Mouse (Mus musculus) stomach, postnatal 0 days (tissue): ENCODE results near the gene Ube4b. TPM values are rescaled to one million over a fixed set of nuclear protein-coding genes. Genes with fewer than 3 reads are reported as not detected.
A peak's percentile ranks its signal among the peaks of the same experiment; 100 is the strongest.

Source experiments
- ATAC-seq: fragments of 200-750 bp; cut with Nextera tagmentation; 2 replicates; pipeline ENCODE4 v1.8.0; 2017; ENCODE audit not compliant: low FRiP score, low TSS enrichment
- DNase-seq: peaks from one replicate; pipeline ENCODE4 v3.0.0-alpha.2; 2016; ENCODE audit warnings: low spot score
- H3K27ac ChIP-seq: fragments of 300-500 bp; sonication (generic); replicated peaks from 2 replicates; pipeline ENCODE4 v1.5.1; 2014; ENCODE audit warnings: mild to moderate bottlenecking, control low read depth
- H3K27me3 ChIP-seq: fragments of 300-500 bp; sonication (generic); 2 replicates; pipeline ENCODE4 v1.6.1; 2014; ENCODE audit warnings: low read length; ENCODE audit not compliant: control insufficient read depth, insufficient read depth
- H3K36me3 ChIP-seq: fragments of 300-500 bp; sonication (generic); 2 replicates; pipeline ENCODE4 v1.6.1; 2014; ENCODE audit warnings: low read length, mixed read lengths; ENCODE audit not compliant: control insufficient read depth, insufficient read depth
- H3K4me1 ChIP-seq: fragments of 300-500 bp; sonication (generic); replicated peaks from 2 replicates; pipeline ENCODE4 v1.6.1; 2014; ENCODE audit warnings: antibody characterized with exemption; ENCODE audit not compliant: control insufficient read depth, insufficient read depth
- H3K4me2 ChIP-seq: fragments of 300-500 bp; sonication (generic); replicated peaks from 2 replicates; pipeline ENCODE4 v1.6.1; 2014; ENCODE audit warnings: low read depth, mild to moderate bottlenecking, control low read depth, moderate library complexity
- H3K4me3 ChIP-seq: fragments of 300-500 bp; sonication (generic); 2 replicates; pipeline ENCODE4 v1.5.1; 2014; ENCODE audit warnings: low read depth, low read length, control low read depth
- H3K9ac ChIP-seq: fragments of 300-500 bp; sonication (generic); 2 replicates; pipeline ENCODE4 v1.6.1; 2014; ENCODE audit warnings: mild to moderate bottlenecking, low read length, control low read depth, mixed read lengths
- H3K9me3 ChIP-seq: fragments of 300-500 bp; sonication (generic); 2 replicates; pipeline ENCODE4 v1.6.1; 2016; ENCODE audit warnings: low read length; ENCODE audit not compliant: control insufficient read depth
- CTCF ChIP-seq: IDR thresholded peaks from 2 replicates; pipeline ENCODE4 v1.5.1; 2016; ENCODE audit warnings: antibody characterized with exemption, low read depth, mild to moderate bottlenecking, moderate library complexity
- EP300 ChIP-seq: optimal IDR thresholded peaks from 2 replicates; pipeline ENCODE3; 2016; ENCODE audit warnings: antibody characterized with exemption
- WGBS: fragments of 180-500 bp; shearing (Covaris S2); extraction: QIAGEN DNeasy Blood & Tissue Kit; methylation state at CpG from one replicate; pipeline ENCODE4 v1.1.7; 2014; 5-methylcytosine and 5-hydroxymethylcytosine counted together
- polyA plus RNA-seq: library from polyadenylated mRNA; unstranded; fragments of >200 nt; fragmentation: Nextera tagmentation; extraction: Ambion mirVana; gene quantifications from 2 replicates; pipeline ENCODE4 v1.2.1, GENCODE M21; 2015

The Ube4b gene
- polyA plus RNA-seq, 1 experiment from 2014 or later, result 14.4 TPM

DNA sequence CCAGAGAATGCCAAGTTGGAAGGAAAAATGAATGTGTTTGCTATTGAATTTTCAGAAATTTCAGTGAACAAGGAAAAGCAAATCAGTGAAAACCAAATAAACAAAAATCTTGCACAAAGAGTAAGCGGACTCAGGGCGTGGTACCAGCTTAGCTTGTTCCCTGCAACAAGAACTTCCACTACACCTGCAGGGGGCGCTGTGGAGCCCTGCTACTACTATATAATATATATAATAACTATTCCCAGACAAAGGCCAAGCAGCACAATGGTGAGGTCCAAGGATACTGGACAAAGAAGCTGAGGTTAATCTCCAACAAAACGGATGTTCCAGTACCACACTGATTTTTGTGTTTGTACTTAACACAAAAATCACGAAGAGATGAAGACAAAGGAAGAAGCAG lies 53.1 kb downstream of the Ube4b start:
- ATAC-seq (peak; percentile 53; the same call in 1 of the 2 replicates), DNase-seq (peak; percentile 67)
- H3K27me3 ChIP-seq, result no peaks in the 10 kb centered on the region
- no peak overlapping the region for H3K4me3 ChIP-seq
- H3K9ac ChIP-seq, result no peak overlapping the region
- TF ChIP-seq CTCF (peak; percentile 73), EP300 (no peak)
- H3K4me1 ChIP-seq, result no peaks in the 10 kb centered on the region
- H3K9me3 ChIP-seq, result no peaks in the 10 kb centered on the region
- no peak overlapping the region for H3K4me2 ChIP-seq
- no peak overlapping the region for H3K27ac ChIP-seq
- H3K36me3 ChIP-seq, result peaks cover 12% of the 10 kb centered on the region
- 55% methylated on average over 5 of the region's 5 CpGs for WGBS

DNA sequence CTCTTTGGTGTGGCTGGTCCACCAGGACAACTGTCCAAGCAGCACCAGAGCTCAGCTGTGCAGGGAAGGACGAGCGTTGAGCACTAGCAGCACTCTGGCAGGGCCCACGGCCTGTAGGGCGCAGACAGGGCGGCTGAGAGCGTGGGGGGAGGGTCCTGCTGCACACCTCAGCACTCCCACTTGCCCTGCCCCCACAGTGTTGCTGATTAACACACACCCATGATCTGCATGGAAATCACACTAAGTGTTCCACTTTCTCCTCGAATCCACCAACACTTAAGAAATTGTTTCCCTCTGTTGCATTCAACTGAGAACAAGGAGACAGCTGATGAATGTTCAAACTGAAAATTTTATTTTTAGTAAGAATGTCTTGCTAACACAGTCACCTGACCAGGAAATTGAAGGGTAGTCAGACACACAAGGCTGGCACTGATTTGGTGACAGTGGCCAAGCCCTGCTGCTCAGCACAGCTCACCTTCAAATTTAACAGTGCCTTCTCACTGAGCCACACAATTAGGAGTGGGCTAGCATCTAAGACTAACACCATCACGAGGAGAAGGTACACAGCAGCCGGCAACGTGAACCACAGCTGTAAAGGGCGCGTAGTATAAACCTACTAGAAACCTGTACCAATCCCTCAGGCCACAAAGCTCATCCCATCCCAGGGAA lies 60.7 kb downstream of the Ube4b start:
- DNase-seq (no peak), ATAC-seq (no peak)
- Histone ChIP-seq H3K27ac (no peak overlapping the region), H3K9me3 (no peaks in the 10 kb centered on the region), H3K9ac (no peak overlapping the region), H3K4me1 (no peaks in the 10 kb centered on the region), H3K36me3 (peaks cover 34% of the 10 kb centered on the region), H3K4me3 (no peak overlapping the region), H3K27me3 (no peaks in the 10 kb centered on the region), H3K4me2 (no peak overlapping the region)
- no peak for TF ChIP-seq CTCF
- WGBS, result 82% methylated on average over 12 of the region's 12 CpGs

DNA sequence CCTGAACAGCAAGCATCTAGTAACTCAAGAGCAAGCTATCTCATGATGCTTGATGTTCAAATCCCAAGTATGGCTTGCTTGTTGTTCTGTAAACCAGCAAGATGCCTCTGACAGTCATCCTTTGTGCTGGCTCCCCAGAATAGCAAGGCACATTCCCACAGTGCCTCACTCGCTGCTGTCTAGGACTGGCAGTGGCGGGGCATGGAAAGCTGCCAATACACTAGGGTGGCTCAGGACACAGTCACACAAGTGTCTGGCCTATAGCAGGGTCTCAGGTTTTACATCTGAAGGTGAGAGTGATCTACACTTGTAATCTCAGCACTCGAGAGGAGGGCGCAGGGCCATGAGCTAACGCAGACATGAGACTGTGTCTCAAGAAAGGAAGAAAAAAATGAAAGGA lies 61.7 kb downstream of the Ube4b start:
- Histone ChIP-seq H3K4me2 (no peak overlapping the region), H3K36me3 (peaks cover 37% of the 10 kb centered on the region), H3K27ac (no peak overlapping the region), H3K4me1 (no peaks in the 10 kb centered on the region), H3K4me3 (no peak overlapping the region), H3K9me3 (no peaks in the 10 kb centered on the region), H3K27me3 (no peaks in the 10 kb centered on the region), H3K9ac (no peak overlapping the region)
- TF ChIP-seq EP300, result no peak
- TF ChIP-seq CTCF, result no peak
- DNase-seq (no peak), ATAC-seq (no peak)
- 80% methylated on average over 5 of the region's 5 CpGs for WGBS

DNA sequence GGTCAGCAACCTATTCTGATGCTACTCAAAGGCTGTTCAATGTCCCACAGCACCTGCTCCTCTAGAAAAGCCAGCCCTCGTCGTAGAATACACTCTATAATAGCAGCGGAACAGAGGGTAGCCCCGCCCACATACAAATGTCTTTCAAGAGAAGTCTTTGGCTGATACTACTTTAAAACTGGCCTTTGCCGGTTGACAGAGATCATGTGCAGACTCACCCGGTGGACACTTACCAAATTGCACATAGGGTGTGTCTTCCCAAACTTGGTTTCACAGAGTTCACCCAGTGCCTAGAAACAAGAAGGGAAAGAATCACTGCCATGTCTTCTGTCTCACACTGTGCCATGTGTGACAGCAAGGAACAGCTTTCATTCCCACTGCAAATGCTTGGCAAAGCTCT lies 65.5 kb downstream of the Ube4b start:
- 63% methylated on average over 6 of the region's 6 CpGs for WGBS
- DNase-seq, result no peak
- Histone ChIP-seq H3K27me3 (no peaks in the 10 kb centered on the region), H3K9ac (no peak overlapping the region), H3K27ac (no peak overlapping the region), H3K4me3 (no peak overlapping the region), H3K9me3 (no peaks in the 10 kb centered on the region), H3K4me2 (no peak overlapping the region), H3K36me3 (peaks cover 41% of the 10 kb centered on the region), H3K4me1 (no peaks in the 10 kb centered on the region)
- TF ChIP-seq EP300 (no peak), CTCF (no peak)
- no peak for ATAC-seq

DNA sequence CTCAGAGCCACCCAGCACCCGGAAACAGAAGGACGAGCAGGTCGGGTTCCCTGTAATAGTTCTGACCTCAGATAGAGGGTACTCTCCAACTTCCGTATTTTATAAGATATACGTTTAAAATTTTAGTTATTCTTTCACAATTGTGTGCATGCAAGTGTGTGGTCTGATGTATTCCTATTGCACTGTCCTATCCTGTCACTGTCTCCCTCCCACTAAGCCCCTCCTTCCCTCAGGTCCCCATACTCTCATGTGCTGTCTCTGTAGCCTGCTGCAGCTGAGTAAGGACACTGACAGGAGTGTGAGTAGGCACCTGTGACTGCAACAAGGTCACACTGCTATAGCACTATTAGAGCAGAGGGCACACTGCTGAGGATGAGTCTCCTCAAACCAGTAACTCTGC lies 65.9 kb downstream of the Ube4b start:
- whole genome bisulfite sequencing, result 87% methylated on average over 5 of the region's 5 CpGs
- Histone ChIP-seq H3K27ac (no peak overlapping the region), H3K4me1 (no peaks in the 10 kb centered on the region), H3K36me3 (peaks cover 44% of the 10 kb centered on the region), H3K9me3 (no peaks in the 10 kb centered on the region), H3K4me2 (no peak overlapping the region), H3K9ac (no peak overlapping the region), H3K4me3 (no peak overlapping the region), H3K27me3 (no peaks in the 10 kb centered on the region)
- DNase-seq (no peak), ATAC-seq (no peak)
- TF ChIP-seq CTCF (no peak), EP300 (no peak)

DNA sequence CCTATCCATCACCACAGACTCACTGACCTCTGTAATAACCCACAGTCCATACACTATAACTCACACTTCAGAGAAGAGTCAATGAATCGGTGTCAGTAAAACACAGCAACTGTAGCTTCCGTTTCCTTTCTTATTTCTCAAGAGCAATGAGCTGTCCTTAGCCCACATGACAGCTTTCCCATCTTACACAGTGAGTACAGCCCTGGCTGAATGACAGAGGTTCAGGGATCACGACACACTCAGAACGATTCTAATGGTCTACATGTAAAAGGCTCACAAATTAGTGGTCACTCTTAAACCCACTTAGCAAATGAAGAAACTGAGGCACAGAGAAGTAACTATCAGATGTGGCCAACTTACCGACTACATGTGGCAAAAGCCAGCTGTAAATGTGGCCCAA lies 68.6 kb downstream of the Ube4b start:
- Histone ChIP-seq H3K36me3 (peaks cover 45% of the 10 kb centered on the region), H3K4me2 (no peak overlapping the region), H3K27ac (no peak overlapping the region), H3K4me1 (no peaks in the 10 kb centered on the region), H3K27me3 (no peaks in the 10 kb centered on the region), H3K9ac (no peak overlapping the region), H3K9me3 (no peaks in the 10 kb centered on the region), H3K4me3 (no peak overlapping the region)
- no peak for TF ChIP-seq CTCF
- no peak for TF ChIP-seq EP300
- WGBS, result 95% methylated on average over 5 of the region's 5 CpGs
- DNase-seq (no peak), ATAC-seq (no peak)
